Mouse (Mus musculus): ENCODE results near the gene Mical3. TPM values are rescaled to one million over a fixed set of nuclear protein-coding genes. Genes with fewer than 3 reads are reported as not detected.

The Mical3 gene
- polyA plus RNA-seq, 1 experiment from 2014 or later, result 32.9 TPM

DNA sequence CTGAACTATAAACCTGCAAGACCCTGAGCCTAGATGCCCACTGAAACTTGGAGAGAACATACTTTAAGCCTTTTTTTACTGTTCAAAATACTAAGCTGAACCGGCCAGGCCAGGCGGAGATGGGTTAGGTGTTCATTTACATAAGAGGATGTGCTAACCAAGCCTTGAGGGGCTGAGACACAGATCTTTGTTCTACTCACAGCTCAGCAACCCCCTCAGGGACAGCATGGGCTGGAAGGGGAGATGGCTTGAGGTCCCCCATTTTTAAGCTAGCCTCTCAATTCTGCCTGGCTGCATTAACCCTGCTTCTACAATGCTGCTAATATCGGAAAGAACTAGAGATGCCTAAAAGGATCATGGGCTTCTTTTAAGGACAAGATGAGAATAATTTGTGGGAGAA is 191.0 kb downstream of the Mical3 start:
- peaks cover 4% of the 10 kb centered on the region; the same call in 1 of the 2 replicates for H3K36me3 ChIP-seq (ENCODE audit: control insufficient read depth, insufficient read depth, low read length)
- no peak overlapping the region for H3K27ac ChIP-seq (ENCODE audit: low read depth, low read length)
- no peaks in the 10 kb centered on the region for H3K9me3 ChIP-seq (ENCODE audit: control insufficient read depth, low read length)
- no peak overlapping the region for H3K9ac ChIP-seq (ENCODE audit: low read depth, low read length)
- no peaks in the 10 kb centered on the region for H3K4me1 ChIP-seq (ENCODE audit: control insufficient read depth, insufficient read depth, low read depth, low read length)
- WGBS, result 83% methylated on average over 3 of the region's 3 CpGs
- no peak overlapping the region for H3K4me2 ChIP-seq (ENCODE audit: low read length)
- no peak overlapping the region for H3K4me3 ChIP-seq (ENCODE audit: low read length)
- ATAC-seq, result no peak
- H3K27me3 ChIP-seq (replicated peaks; ENCODE audit: control insufficient read depth, insufficient read depth, low read length), result no peaks in the 10 kb centered on the region

DNA sequence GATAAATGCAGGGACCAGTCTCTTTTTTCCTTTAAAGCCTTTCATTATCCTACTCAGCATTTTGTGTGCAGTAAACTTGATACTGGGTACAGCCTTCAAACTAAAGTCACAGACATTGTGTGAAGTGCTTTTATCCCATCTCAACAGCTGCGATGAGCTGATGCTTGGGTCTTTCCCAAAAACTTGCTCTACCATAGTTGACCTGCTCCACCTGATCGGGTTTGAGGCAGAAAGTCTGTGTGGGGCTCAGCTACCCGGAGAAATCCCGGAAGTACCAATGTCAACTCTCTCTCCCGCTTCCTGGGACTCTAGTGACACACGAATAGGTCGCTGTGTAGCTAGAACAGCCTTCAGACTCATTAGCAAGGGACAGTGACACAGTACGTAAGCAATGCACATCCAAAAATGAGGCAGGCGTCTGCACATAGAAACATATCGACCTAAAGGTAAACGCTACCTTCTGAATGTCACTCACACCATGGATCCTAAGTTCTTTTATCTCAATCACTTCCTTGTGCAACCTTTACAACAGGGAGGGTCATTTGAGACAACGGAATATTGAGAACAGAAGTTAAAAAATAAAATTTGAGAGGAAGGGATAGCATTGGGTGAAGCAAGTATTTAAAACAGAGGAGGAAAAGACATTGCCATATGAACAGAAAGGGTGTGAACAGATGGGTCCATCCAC is 191.9 kb downstream of the Mical3 start:
- Histone ChIP-seq H3K4me3 (ENCODE audit: low read length) (no peak overlapping the region), H3K27me3 (replicated peaks; ENCODE audit: control insufficient read depth, insufficient read depth, low read length) (no peaks in the 10 kb centered on the region), H3K9me3 (ENCODE audit: control insufficient read depth, low read length) (no peaks in the 10 kb centered on the region), H3K9ac (ENCODE audit: low read depth, low read length) (no peak overlapping the region), H3K4me2 (ENCODE audit: low read length) (no peak overlapping the region), H3K36me3 (ENCODE audit: control insufficient read depth, insufficient read depth, low read length) (peaks cover 7% of the 10 kb centered on the region; the same call in 1 of the 2 replicates), H3K27ac (ENCODE audit: low read depth, low read length) (no peak overlapping the region), H3K4me1 (ENCODE audit: control insufficient read depth, insufficient read depth, low read depth, low read length) (no peaks in the 10 kb centered on the region)
- no peak for ATAC-seq
- WGBS, result 92% methylated on average over 12 of the region's 12 CpGs

DNA sequence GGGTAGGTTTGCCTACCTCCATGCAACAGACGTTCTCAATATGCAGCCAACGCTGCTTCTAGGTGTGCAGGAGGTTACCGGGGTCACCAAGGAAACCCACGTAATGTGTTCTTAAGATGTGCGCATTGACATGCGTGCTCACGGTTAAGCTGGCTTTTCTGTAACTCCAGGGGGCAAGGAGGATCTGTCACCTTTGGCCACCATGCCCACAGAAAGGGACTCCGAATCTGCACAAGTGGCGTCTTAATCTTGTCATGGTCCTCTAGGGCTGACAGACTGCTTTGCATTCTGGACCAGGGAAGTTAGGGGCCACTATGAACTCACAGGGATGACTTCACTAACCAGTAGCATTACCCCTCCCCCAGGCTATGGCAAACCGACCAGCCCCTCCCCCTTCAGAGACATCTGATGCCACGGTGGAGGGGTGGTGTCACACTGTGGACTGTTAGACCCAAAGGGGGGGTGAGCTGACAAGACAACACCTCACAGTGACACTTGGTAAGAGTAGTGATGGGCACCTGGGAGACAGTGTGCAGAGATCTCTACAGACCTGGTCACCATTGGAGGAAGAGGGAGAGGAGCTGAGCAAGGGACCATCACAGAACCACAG is 192.7 kb downstream of the Mical3 start:
- Histone ChIP-seq H3K9me3 (ENCODE audit: control insufficient read depth, low read length) (no peaks in the 10 kb centered on the region), H3K4me2 (ENCODE audit: low read length) (no peak overlapping the region), H3K27me3 (replicated peaks; ENCODE audit: control insufficient read depth, insufficient read depth, low read length) (no peaks in the 10 kb centered on the region), H3K4me3 (ENCODE audit: low read length) (no peak overlapping the region), H3K36me3 (ENCODE audit: control insufficient read depth, insufficient read depth, low read length) (peaks cover 11% of the 10 kb centered on the region), H3K4me1 (ENCODE audit: control insufficient read depth, insufficient read depth, low read depth, low read length) (no peaks in the 10 kb centered on the region), H3K27ac (ENCODE audit: low read depth, low read length) (no peak overlapping the region), H3K9ac (ENCODE audit: low read depth, low read length) (no peak overlapping the region)
- ATAC-seq, result no peak
- 78% methylated on average over 11 of the region's 11 CpGs for WGBS

DNA sequence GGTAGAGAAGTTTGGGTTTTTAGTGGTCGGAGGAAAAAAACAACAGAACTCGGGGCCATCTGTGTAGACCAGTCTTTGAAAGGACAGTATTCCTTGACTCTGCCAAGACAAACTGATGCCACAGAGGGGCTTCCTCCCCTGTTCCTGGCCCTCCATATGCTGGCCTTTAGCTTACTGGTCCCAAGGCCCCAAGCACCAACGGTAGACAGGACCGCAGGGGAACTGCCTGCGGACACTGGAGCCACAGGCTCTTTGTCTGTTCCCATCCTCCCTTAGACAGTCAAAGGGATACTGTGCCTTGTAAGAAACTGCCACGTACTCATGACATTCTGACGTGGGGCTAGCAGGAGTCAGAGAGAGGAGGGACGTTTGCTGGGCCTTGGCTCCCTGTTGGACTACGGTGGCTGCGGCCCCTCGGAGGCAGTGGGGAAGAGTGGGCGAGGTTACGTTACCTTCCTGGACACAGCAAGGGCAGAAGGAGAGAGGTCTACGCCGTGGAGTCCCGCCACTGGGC is 193.6 kb downstream of the Mical3 start:
- WGBS, result 79% methylated on average over 15 of the region's 16 CpGs

DNA sequence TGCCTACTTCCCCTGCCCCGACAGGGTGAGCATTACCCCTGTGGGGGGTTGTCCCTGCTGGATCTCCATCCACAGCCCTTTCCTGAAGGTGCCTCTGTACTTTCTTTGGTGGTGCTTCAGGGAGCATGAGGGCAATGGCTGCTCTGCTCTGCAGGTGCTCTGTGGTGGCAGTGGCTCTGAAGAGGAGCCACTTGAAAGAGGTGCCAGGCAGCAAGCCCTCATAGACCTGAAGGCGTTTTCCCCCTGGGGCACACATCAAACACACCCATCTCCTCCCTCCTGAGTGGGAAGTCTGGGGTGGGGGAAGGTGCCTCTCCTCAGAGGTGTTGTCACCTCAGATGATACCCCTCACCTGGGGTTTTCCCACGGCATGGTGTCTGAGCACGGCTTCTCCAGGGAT is 196.6 kb downstream of the Mical3 start:
- Histone ChIP-seq H3K9ac (ENCODE audit: low read depth, low read length) (no peak overlapping the region), H3K4me2 (ENCODE audit: low read length) (no peak overlapping the region), H3K9me3 (ENCODE audit: control insufficient read depth, low read length) (no peaks in the 10 kb centered on the region), H3K27ac (ENCODE audit: low read depth, low read length) (no peak overlapping the region), H3K36me3 (ENCODE audit: control insufficient read depth, insufficient read depth, low read length) (peaks cover 20% of the 10 kb centered on the region), H3K4me1 (ENCODE audit: control insufficient read depth, insufficient read depth, low read depth, low read length) (no peaks in the 10 kb centered on the region), H3K27me3 (replicated peaks; ENCODE audit: control insufficient read depth, insufficient read depth, low read length) (no peaks in the 10 kb centered on the region), H3K4me3 (ENCODE audit: low read length) (no peak overlapping the region)
- ATAC-seq, result no peak
- 78% methylated on average over 4 of the region's 4 CpGs for WGBS

More for the DNA sequence above, 193.6 kb downstream of the Mical3 start:
- H3K27me3 ChIP-seq (replicated peaks; ENCODE audit: control insufficient read depth, insufficient read depth, low read length), result no peaks in the 10 kb centered on the region
- no peak overlapping the region for H3K27ac ChIP-seq (ENCODE audit: low read depth, low read length)
- H3K4me2 ChIP-seq (ENCODE audit: low read length), result no peak overlapping the region
- ATAC-seq, result no peak
- H3K9ac ChIP-seq (ENCODE audit: low read depth, low read length), result no peak overlapping the region
- peaks cover 16% of the 10 kb centered on the region for H3K36me3 ChIP-seq (ENCODE audit: control insufficient read depth, insufficient read depth, low read length)
- no peak overlapping the region for H3K4me3 ChIP-seq (ENCODE audit: low read length)
- no peaks in the 10 kb centered on the region for H3K9me3 ChIP-seq (ENCODE audit: control insufficient read depth, low read length)
- no peaks in the 10 kb centered on the region for H3K4me1 ChIP-seq (ENCODE audit: control insufficient read depth, insufficient read depth, low read depth, low read length)

DNA sequence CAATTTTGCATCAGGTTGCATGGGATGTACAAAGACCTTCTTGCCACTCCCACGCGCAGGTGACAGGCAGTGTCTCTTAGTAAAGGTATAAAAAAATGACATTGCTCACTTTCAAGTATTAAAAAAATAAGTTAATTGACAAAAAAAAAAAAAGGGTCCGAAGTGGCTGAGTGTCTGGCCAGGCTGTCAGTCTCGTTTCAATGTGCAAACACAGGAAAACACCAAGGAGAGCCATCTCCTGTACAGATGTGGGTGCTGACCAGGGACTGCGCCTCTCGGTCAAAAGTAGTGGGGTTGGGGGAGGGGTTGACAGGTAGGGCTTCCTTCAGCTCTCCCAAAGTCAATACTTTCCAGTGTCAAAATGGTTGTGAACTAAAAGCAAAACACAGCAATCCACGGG is 197.1 kb downstream of the Mical3 start:
- Histone ChIP-seq H3K4me2 (ENCODE audit: low read length) (no peak overlapping the region), H3K4me1 (ENCODE audit: control insufficient read depth, insufficient read depth, low read depth, low read length) (no peaks in the 10 kb centered on the region), H3K27ac (ENCODE audit: low read depth, low read length) (no peak overlapping the region), H3K9ac (ENCODE audit: low read depth, low read length) (no peak overlapping the region), H3K36me3 (ENCODE audit: control insufficient read depth, insufficient read depth, low read length) (peaks cover 20% of the 10 kb centered on the region), H3K27me3 (replicated peaks; ENCODE audit: control insufficient read depth, insufficient read depth, low read length) (no peaks in the 10 kb centered on the region), H3K9me3 (ENCODE audit: control insufficient read depth, low read length) (no peaks in the 10 kb centered on the region), H3K4me3 (ENCODE audit: low read length) (no peak overlapping the region)
- 89% methylated on average over 7 of the region's 7 CpGs for WGBS
- ATAC-seq, result no peak

DNA sequence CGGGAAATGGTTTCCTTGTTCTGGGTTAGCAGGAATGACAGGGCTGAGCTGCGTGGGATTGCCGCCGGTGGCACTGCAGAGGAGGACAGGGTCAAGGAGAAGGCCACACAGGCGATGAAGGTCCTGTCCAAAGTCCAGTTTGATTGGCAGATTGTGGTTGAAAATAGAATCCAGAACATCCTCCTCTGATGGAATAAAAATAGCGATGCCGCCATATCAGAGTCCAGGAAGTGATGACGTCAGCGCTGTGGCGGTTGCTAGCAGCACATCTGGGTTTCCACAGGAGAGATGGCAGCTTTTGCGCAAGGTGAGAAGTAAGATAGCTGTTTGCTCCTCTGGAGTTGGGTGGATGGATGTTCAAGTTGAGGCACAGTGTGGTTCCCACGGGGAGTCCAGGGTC is 198.2 kb downstream of the Mical3 start:
- H3K9ac ChIP-seq (ENCODE audit: low read depth, low read length), result no peak overlapping the region
- H3K36me3 ChIP-seq (ENCODE audit: control insufficient read depth, insufficient read depth, low read length), result peaks cover 20% of the 10 kb centered on the region
- no peak overlapping the region for H3K4me2 ChIP-seq (ENCODE audit: low read length)
- no peaks in the 10 kb centered on the region for H3K27me3 ChIP-seq (replicated peaks; ENCODE audit: control insufficient read depth, insufficient read depth, low read length)
- H3K27ac ChIP-seq (ENCODE audit: low read depth, low read length), result no peak overlapping the region
- no peaks in the 10 kb centered on the region for H3K4me1 ChIP-seq (ENCODE audit: control insufficient read depth, insufficient read depth, low read depth, low read length)
- H3K9me3 ChIP-seq (ENCODE audit: control insufficient read depth, low read length), result no peaks in the 10 kb centered on the region
- ATAC-seq, result no peak
- H3K4me3 ChIP-seq (ENCODE audit: low read length), result no peak overlapping the region
- WGBS, result 95% methylated on average over 12 of the region's 12 CpGs

DNA sequence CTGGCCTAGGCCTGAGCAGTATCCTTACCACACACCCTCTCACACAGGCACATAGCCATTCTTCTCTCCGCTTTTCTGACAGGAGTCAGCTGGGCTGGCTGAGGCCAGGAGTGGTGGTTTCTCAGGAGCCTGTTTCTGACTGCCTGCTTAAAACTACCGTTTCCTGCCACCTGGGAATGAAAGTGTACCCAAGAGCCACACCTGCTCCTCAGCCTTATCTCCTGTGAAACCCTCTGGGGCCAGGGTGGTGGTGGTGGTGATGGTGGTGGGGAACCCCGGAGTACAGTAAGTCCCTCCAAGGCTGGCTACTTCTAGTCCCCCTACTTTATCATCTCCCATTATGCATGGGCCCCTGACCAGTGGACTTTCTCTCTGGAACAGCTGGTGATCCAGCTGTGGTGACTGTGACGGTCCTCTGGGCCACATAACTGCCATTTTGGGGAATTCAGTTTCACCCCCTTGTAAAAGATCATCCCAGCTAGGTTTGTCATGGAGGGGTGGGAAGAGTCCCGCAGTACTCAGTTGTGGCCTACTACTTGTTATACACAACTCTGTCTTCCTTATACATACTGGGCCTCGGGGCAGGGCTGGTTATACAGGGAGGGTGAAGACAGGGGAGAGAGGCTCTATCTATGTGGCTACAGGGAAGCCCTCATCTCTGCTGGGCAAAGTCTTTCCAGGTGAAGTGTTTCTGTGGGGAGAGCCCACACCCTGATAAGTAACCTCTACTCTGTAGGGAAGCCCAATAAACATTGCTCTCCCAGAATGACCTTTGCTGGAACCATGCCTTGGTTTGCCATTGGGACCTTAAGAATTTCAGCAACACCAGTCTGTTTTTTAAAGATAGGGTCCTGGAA is 200.1 kb downstream of the Mical3 start:
- no peak for ATAC-seq
- H3K4me1 ChIP-seq (ENCODE audit: control insufficient read depth, insufficient read depth, low read depth, low read length), result no peaks in the 10 kb centered on the region
- 88% methylated on average over 6 of the region's 6 CpGs for WGBS

DNA sequence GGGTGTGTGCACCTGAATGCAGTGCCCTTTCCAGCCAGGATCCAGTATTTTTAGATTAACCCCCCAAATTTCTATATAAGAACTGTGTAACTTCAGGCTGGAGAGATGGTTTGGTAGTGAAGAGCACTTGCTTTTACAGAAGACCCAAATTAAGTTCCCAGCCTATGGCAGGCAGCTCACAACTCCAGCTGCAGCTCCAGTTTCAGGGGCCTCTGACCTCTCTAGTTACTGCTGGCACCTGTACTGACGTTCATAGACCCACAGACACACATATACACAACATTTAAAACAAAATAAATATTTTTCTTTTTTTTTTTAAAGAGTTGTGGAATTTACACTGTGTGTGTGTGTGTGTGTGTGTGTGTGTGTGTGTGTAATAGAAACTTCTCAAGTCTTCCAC is 201.4 kb downstream of the Mical3 start:
- H3K9ac ChIP-seq (ENCODE audit: low read depth, low read length), result no peak overlapping the region
- H3K36me3 ChIP-seq (ENCODE audit: control insufficient read depth, insufficient read depth, low read length), result peaks cover 13% of the 10 kb centered on the region; the same call in 1 of the 2 replicates
- no peaks in the 10 kb centered on the region for H3K9me3 ChIP-seq (ENCODE audit: control insufficient read depth, low read length)
- H3K4me2 ChIP-seq (ENCODE audit: low read length), result no peak overlapping the region
- no peaks in the 10 kb centered on the region for H3K27me3 ChIP-seq (replicated peaks; ENCODE audit: control insufficient read depth, insufficient read depth, low read length)
- H3K4me1 ChIP-seq (ENCODE audit: control insufficient read depth, insufficient read depth, low read depth, low read length), result no peaks in the 10 kb centered on the region
- no peak for ATAC-seq
- WGBS, result 55% methylated on average over 1 of the region's 1 CpGs
- no peak overlapping the region for H3K27ac ChIP-seq (ENCODE audit: low read depth, low read length)
- H3K4me3 ChIP-seq (ENCODE audit: low read length), result no peak overlapping the region

More for the DNA sequence above, 200.1 kb downstream of the Mical3 start:
- H3K27me3 ChIP-seq (replicated peaks; ENCODE audit: control insufficient read depth, insufficient read depth, low read length), result no peaks in the 10 kb centered on the region
- H3K9me3 ChIP-seq (ENCODE audit: control insufficient read depth, low read length), result no peaks in the 10 kb centered on the region
- no peak overlapping the region for H3K4me3 ChIP-seq (ENCODE audit: low read length)
- H3K9ac ChIP-seq (ENCODE audit: low read depth, low read length), result no peak overlapping the region
- no peak overlapping the region for H3K27ac ChIP-seq (ENCODE audit: low read depth, low read length)
- no peak overlapping the region for H3K4me2 ChIP-seq (ENCODE audit: low read length)
- H3K36me3 ChIP-seq (ENCODE audit: control insufficient read depth, insufficient read depth, low read length), result peaks cover 16% of the 10 kb centered on the region

Measured in hindbrain, embryonic 16.5 days (tissue).